Mouse (Mus musculus): ENCODE results near the gene Zfp991. TPM values are rescaled to one million over a fixed set of nuclear protein-coding genes. Genes with fewer than 3 reads are reported as not detected.
"Not testable (repeated sequence)": the region's sequence is repeated elsewhere in the genome, so short reads cannot be mapped to it uniquely, and the experiment has no call there.

Gene Zfp991
- polyA plus RNA-seq, 1 experiment, result not detected

DNA sequence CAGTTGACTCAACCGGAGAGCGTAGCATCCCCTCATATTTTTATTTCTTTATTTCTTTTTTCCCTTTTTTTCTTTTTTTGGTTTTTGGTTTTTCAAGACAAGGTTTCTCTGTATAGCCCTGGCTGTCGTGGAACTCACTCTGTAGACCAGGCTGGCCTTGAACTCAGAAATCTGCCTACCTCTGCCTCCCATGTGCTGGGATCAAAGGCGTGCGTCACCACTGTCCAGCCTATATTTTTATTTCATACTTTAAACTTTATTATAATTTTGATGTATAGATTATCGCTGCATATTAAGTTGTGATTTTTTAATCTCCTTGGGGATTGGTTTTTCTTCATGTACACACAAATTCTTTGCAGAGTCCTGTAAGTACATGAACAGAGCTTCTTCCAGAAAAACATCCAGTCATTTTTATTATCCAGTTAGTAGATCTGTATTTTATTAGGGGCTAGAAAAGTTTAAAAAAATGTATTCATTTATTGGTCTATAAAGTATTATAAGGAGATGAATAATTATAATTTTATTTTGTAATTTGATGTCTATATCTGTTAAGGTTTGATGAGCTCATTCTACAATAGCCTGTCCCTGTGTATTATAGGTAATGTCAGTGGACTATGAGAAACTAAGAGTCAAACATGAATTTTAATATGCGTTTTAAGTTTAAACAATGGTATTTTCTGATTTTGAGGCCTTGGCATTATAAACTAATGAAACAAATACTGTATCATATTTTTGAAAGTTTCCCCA, 80.5 kb downstream of the Zfp991 start:
- H3K9me3 ChIP-seq (ENCODE audit: control insufficient read depth, low read length); H3K4me1 ChIP-seq (ENCODE audit: control insufficient read depth); H3K4me3 ChIP-seq (replicated peaks); H3K36me3 ChIP-seq (ENCODE audit: control insufficient read depth); H3K27me3 ChIP-seq (ENCODE audit: control insufficient read depth): not testable (repeated sequence)

GRCm38 (mm10) chr4:147214233-147214632, 82.4 kb downstream of the Zfp991 start:
- H3K4me1 ChIP-seq (ENCODE audit: control insufficient read depth); H3K36me3 ChIP-seq (ENCODE audit: control insufficient read depth); H3K27me3 ChIP-seq (ENCODE audit: control insufficient read depth); H3K9me3 ChIP-seq (ENCODE audit: control insufficient read depth, low read length); H3K4me3 ChIP-seq (replicated peaks): not testable (repeated sequence)

DNA sequence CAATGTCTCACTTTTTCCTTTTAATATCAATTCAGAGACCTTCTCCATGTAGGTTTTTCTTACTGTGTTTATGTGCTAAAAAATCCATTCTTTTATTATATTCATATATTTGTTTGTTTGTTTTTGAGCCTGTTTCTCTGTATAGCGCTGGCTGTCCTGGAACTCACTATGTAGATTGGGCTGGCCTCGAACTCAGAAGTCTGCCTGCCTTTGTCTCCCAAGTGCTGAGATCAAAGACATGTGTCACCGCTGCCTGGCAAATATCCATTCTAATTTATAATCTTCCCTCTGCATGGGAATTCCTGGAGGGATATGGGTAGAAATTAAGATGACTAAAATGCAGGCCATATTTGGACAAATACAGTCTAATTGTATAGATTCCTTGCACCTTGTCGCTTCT, 85.8 kb downstream of the Zfp991 start:
- H3K36me3 ChIP-seq (ENCODE audit: control insufficient read depth); H3K4me3 ChIP-seq (replicated peaks); H3K27me3 ChIP-seq (ENCODE audit: control insufficient read depth); H3K9me3 ChIP-seq (ENCODE audit: control insufficient read depth, low read length); H3K4me1 ChIP-seq (ENCODE audit: control insufficient read depth): not testable (repeated sequence)

DNA sequence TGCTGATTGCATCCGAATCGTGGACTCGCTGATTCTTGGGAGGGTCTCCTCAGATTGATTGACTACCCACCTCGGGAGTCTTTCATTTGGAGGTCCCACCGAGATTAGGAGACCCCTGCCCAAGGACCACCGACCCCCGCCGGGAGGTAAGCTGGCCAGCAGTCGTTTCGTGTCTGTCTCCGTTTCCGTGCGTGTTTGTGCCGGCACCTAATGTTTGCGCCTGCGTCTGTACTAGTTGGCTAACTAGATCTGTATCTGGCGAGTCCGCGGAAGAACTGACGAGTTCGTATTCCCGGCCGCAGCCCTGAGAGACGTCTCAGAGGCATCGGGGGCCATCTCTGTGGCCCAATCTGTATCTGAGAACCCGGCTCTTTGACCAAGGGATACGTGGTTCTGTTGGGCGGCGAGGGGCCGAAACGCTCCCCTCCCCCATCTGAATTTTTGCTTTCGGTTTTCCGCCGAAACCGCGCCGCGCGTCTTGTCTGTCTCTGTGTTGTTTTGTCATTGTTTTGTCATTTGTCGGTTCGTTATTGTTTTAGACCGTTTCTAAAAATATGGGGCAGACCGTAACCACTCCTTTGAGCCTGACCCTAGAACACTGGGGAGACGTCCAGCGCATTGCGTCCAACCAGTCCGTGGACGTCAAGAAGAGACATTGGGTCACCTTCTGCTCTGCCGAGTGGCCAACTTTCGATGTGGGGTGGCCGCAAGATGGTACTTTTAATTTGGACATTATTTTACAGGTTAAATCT, 87.7 kb downstream of the Zfp991 start:
- H3K4me1 ChIP-seq (ENCODE audit: control insufficient read depth); H3K9me3 ChIP-seq (ENCODE audit: control insufficient read depth, low read length); H3K36me3 ChIP-seq (ENCODE audit: control insufficient read depth); H3K27me3 ChIP-seq (ENCODE audit: control insufficient read depth); H3K4me3 ChIP-seq (replicated peaks): not testable (repeated sequence)

DNA sequence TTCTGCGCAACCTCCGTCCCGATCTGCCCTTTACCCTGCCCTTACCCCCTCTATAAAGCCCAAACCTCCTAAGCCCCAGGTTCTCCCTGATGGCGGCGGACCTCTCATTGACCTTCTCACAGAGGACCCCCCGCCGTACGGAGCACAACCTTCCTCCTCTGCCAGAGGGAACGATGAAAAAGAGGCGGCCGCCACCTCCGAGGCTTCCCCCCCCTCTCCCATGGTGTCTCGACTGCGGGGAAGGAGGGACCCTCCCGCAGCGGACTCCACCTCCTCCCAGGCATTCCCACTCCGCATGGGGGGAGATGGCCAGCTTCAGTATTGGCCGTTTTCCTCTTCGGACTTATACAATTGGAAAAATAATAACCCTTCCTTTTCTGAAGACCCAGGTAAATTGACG, 88.4 kb downstream of the Zfp991 start:
- not testable (repeated sequence) for H3K4me3 ChIP-seq (replicated peaks); H3K4me1 ChIP-seq (ENCODE audit: control insufficient read depth); H3K9me3 ChIP-seq (ENCODE audit: control insufficient read depth, low read length); H3K27me3 ChIP-seq (ENCODE audit: control insufficient read depth); H3K36me3 ChIP-seq (ENCODE audit: control insufficient read depth)

GRCm38 (mm10) chr4:147222021-147222420, 90.2 kb downstream of the Zfp991 start:
- not testable (repeated sequence) for H3K27me3 ChIP-seq (ENCODE audit: control insufficient read depth); H3K4me1 ChIP-seq (ENCODE audit: control insufficient read depth)

GRCm38 (mm10) chr4:147223778-147224435, 92.1 kb downstream of the Zfp991 start:
- H3K27me3 ChIP-seq (ENCODE audit: control insufficient read depth); H3K4me1 ChIP-seq (ENCODE audit: control insufficient read depth); H3K4me3 ChIP-seq (replicated peaks); H3K36me3 ChIP-seq (ENCODE audit: control insufficient read depth); H3K9me3 ChIP-seq (ENCODE audit: control insufficient read depth, low read length): not testable (repeated sequence)

More at GRCm38 (mm10) chr4:147222021-147222420, 90.2 kb downstream of the Zfp991 start:
- not testable (repeated sequence) for H3K4me3 ChIP-seq (replicated peaks); H3K9me3 ChIP-seq (ENCODE audit: control insufficient read depth, low read length); H3K36me3 ChIP-seq (ENCODE audit: control insufficient read depth)

GRCm38 (mm10) chr4:147225616-147226015, 93.8 kb downstream of the Zfp991 start:
- not testable (repeated sequence) for H3K36me3 ChIP-seq (ENCODE audit: control insufficient read depth); H3K4me3 ChIP-seq (replicated peaks); H3K27me3 ChIP-seq (ENCODE audit: control insufficient read depth); H3K9me3 ChIP-seq (ENCODE audit: control insufficient read depth, low read length); H3K4me1 ChIP-seq (ENCODE audit: control insufficient read depth)

GRCm38 (mm10) chr4:147230026-147230425, 98.2 kb downstream of the Zfp991 start:
- H3K9me3 ChIP-seq (ENCODE audit: control insufficient read depth, low read length); H3K4me3 ChIP-seq (replicated peaks); H3K4me1 ChIP-seq (ENCODE audit: control insufficient read depth); H3K36me3 ChIP-seq (ENCODE audit: control insufficient read depth); H3K27me3 ChIP-seq (ENCODE audit: control insufficient read depth): not testable (repeated sequence)

Other genes starting within 250 kb of the Zfp991 start
- gene Gm21411, start 222.4 kb upstream of the Zfp991 start, polyA plus RNA-seq (2012), result not detected in 2 replicates
- 0.03 TPM in 1 of 2 replicates, not detected in the other for gene Zfp989, start 160.1 kb upstream of the Zfp991 start, polyA plus RNA-seq (2012)
- not detected in 2 replicates for gene Rex2, start 110.2 kb upstream of the Zfp991 start, polyA plus RNA-seq (2012)
- gene Zfp988, start 173.6 kb downstream of the Zfp991 start, polyA plus RNA-seq (2012), result not detected in 2 replicates
- gene Zfp978, start 229.3 kb downstream of the Zfp991 start, polyA plus RNA-seq (2012), result not detected in 2 replicates